Mouse (Mus musculus): ENCODE results near the gene Eif4h. TPM values are rescaled to one million over a fixed set of nuclear protein-coding genes. Genes with fewer than 3 reads are reported as not detected.

Gene Eif4h
- polyA plus RNA-seq, 1 experiment from 2014 or later: 401 TPM

DNA sequence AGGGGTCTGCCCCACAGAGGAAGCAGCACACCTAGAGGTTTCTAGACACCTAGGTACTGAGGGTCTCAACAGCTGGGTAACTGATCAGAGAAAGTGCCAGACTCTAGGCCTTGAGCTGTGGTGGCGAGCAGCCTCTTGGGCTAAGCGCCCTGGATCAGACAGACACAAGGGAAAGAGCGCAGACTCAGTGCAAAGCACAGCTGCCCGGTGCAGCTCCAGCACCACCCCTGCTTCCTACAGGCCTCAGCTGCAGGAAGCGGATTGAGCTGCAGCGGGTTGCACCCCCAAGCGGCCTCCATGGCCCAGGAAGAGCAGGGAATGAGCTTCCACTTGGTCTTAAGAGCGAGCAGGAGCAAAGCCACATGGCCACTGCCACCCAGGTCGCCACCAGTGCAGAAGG, 18.8 kb downstream of the Eif4h start:
- Histone ChIP-seq H3K9ac (ENCODE audit: low read depth, low read length) (no peak overlapping the region), H3K4me2 (no peak overlapping the region), H3K4me1 (replicated peaks; ENCODE audit: control insufficient read depth, insufficient read depth, low read length) (no peaks in the 10 kb centered on the region), H3K4me3 (ENCODE audit: low read depth, low read length) (no peak overlapping the region), H3K27me3 (replicated peaks; ENCODE audit: control insufficient read depth, insufficient read depth, low read length) (no peaks in the 10 kb centered on the region), H3K9me3 (ENCODE audit: control insufficient read depth, low read length) (no peaks in the 10 kb centered on the region), H3K36me3 (ENCODE audit: control insufficient read depth, insufficient read depth, low read length) (peaks cover 61% of the 10 kb centered on the region), H3K27ac (ENCODE audit: low read depth, low read length) (no peak overlapping the region)
- no peak for ATAC-seq (replicated peaks; ENCODE audit: low FRiP score)
- no peak for DNase-seq (ENCODE audit: low spot score)
- 92% methylated on average over 9 of the region's 9 CpGs for WGBS

DNA sequence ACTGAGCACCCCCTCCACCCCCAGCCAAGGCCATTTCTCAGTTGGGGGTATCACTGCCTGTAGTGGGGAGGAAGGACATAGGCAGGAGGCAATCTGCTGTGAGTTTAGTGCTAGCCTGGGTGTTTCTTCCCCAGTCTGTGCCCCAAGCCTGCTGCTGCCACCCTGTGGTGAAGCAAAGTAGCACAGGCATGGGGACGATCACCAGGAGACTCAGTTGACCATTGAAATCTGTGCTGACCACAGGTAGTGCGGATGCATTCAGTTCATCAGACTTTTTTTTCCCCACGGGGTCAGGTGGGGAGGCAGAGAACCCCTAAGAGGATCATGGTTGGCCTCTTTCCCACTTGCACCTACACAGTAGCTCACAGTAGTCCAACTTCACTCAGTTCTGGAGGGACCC, 22.2 kb downstream of the Eif4h start:
- 46% methylated on average over 3 of the region's 3 CpGs for WGBS
- H3K9me3 ChIP-seq (ENCODE audit: control insufficient read depth, low read length): no peaks in the 10 kb centered on the region
- H3K27ac ChIP-seq (ENCODE audit: low read depth, low read length): no peak overlapping the region
- ATAC-seq (replicated peaks; ENCODE audit: low FRiP score): peak; percentile 50
- H3K4me1 ChIP-seq (replicated peaks; ENCODE audit: control insufficient read depth, insufficient read depth, low read length): no peaks in the 10 kb centered on the region; the same call in 1 of the 2 replicates
- H3K36me3 ChIP-seq (ENCODE audit: control insufficient read depth, insufficient read depth, low read length): peaks cover 31% of the 10 kb centered on the region
- no peak overlapping the region for H3K4me3 ChIP-seq (ENCODE audit: low read depth, low read length)
- H3K9ac ChIP-seq (ENCODE audit: low read depth, low read length): no peak overlapping the region
- no peak overlapping the region for H3K4me2 ChIP-seq
- H3K27me3 ChIP-seq (replicated peaks; ENCODE audit: control insufficient read depth, insufficient read depth, low read length): no peaks in the 10 kb centered on the region
- DNase-seq (ENCODE audit: low spot score): no peak

DNA sequence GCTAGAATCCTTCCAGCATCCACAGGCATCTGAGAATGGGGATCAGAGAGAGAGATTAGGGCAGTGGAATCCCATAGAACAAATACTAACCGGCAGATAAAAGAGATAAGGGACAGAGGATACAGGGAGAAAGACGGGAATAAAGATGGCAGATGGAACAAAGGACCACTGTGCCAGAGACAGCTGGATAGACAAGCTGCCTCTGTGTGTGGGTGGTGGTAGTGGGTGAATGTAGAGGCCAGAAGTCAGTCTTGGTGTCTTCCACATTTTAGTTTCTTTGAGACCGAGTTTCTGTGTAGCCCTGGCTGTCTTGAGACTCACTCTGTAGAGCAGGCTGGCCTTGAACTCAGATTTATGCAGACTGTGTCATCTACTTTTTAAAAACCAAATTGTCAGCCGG, 23.5 kb downstream of the Eif4h start:
- H3K4me3 ChIP-seq (ENCODE audit: low read depth, low read length): no peak overlapping the region
- H3K27me3 ChIP-seq (replicated peaks; ENCODE audit: control insufficient read depth, insufficient read depth, low read length): no peaks in the 10 kb centered on the region
- H3K9ac ChIP-seq (ENCODE audit: low read depth, low read length): no peak overlapping the region
- H3K27ac ChIP-seq (ENCODE audit: low read depth, low read length): no peak overlapping the region
- no peak for ATAC-seq (replicated peaks; ENCODE audit: low FRiP score)
- H3K36me3 ChIP-seq (ENCODE audit: control insufficient read depth, insufficient read depth, low read length): peaks cover 19% of the 10 kb centered on the region
- no peak for DNase-seq (ENCODE audit: low spot score)
- no peak overlapping the region for H3K4me2 ChIP-seq
- no peaks in the 10 kb centered on the region for H3K9me3 ChIP-seq (ENCODE audit: control insufficient read depth, low read length)
- WGBS: 67% methylated on average over 4 of the region's 4 CpGs
- H3K4me1 ChIP-seq (replicated peaks; ENCODE audit: control insufficient read depth, insufficient read depth, low read length): no peaks in the 10 kb centered on the region; the same call in 1 of the 2 replicates

DNA sequence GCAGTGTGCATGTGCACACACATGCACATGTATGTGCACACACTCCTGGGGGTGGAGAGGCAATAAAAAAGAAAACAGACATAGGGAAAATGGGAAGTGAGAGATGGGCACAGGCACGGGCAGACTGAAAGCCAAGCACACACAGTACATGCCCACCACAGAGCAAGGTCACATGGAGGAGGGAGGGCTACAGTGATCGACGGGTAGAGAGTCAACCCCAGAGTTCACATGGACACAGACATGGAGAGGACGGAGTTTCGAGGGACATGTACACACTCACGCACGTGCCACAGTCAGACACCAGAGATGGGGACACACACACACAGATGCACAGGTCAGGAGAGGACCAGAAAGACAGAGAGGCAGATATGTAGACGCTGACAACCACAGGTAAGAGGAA, 23.9 kb downstream of the Eif4h start:
- Histone ChIP-seq H3K9me3 (ENCODE audit: control insufficient read depth, low read length) (no peaks in the 10 kb centered on the region), H3K36me3 (ENCODE audit: control insufficient read depth, insufficient read depth, low read length) (peaks cover 15% of the 10 kb centered on the region), H3K4me2 (no peak overlapping the region), H3K4me1 (replicated peaks; ENCODE audit: control insufficient read depth, insufficient read depth, low read length) (no peaks in the 10 kb centered on the region; the same call in 1 of the 2 replicates), H3K27ac (ENCODE audit: low read depth, low read length) (no peak overlapping the region), H3K4me3 (ENCODE audit: low read depth, low read length) (no peak overlapping the region), H3K9ac (ENCODE audit: low read depth, low read length) (no peak overlapping the region), H3K27me3 (replicated peaks; ENCODE audit: control insufficient read depth, insufficient read depth, low read length) (no peaks in the 10 kb centered on the region)
- DNase-seq (ENCODE audit: low spot score): no peak
- WGBS: 84% methylated on average over 8 of the region's 8 CpGs
- ATAC-seq (replicated peaks; ENCODE audit: low FRiP score): no peak

DNA sequence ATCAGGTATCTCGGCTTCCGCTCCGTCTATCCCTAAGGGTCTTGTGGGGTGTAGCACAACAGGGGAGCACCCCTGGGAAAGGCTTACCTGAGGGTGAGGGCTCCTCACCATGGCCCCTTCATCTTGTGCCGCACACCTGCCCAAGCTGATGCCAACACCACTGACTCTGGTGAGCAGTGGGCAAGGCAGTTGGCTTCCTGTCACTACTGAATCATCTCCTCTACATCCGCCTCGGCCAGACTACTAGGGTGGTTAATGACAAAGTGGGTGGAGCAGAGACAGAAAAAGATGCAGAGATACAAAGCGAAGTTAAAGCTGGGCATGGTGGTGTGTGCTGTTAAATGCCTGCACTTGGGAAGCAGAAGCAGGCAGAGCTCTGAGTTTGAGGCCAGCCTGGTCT, 24.5 kb downstream of the Eif4h start, which contains the start of gene Lat2:
Lat2 (minus strand) TSS at position 224 of the 400 bp plus-strand sequence.
- DNase-seq (ENCODE audit: low spot score) (no peak), ATAC-seq (replicated peaks; ENCODE audit: low FRiP score) (no peak)
- Histone ChIP-seq H3K27ac (ENCODE audit: low read depth, low read length) (no peak within 1 kb of the TSS), H3K4me2 (no peak within 1 kb of the TSS), H3K4me1 (replicated peaks; ENCODE audit: control insufficient read depth, insufficient read depth, low read length) (no peaks in the 10 kb centered on the region; the same call in 1 of the 2 replicates), H3K27me3 (replicated peaks; ENCODE audit: control insufficient read depth, insufficient read depth, low read length) (no peaks in the 10 kb centered on the region), H3K9ac (ENCODE audit: low read depth, low read length) (no peak within 1 kb of the TSS), H3K9me3 (ENCODE audit: control insufficient read depth, low read length) (no peaks in the 10 kb centered on the region), H3K4me3 (ENCODE audit: low read depth, low read length) (no peak within 1 kb of the TSS), H3K36me3 (ENCODE audit: control insufficient read depth, insufficient read depth, low read length) (peaks cover 12% of the 10 kb centered on the region)
- 81% methylated on average over 7 of the region's 7 CpGs for WGBS

DNA sequence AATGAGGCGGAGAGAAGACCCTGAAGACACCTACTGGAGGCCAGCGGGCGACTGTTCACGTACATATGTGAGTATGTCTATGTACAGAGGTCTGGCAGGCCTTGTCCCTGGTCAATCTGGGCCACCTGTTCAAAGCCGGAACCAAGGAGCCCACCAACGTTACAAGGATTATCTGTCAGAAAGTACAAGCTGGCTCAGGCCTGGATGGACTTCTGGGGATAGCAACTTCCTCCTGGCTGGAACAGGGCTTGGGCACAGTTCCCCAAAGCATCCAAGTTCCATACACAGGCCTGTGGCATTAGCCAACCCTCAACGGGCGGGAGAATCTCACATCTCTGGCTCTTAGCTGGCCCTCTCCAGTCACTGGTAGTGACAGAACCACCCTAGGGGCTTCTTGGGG, 25.0 kb downstream of the Eif4h start:
- H3K4me1 ChIP-seq (replicated peaks; ENCODE audit: control insufficient read depth, insufficient read depth, low read length): no peaks in the 10 kb centered on the region; the same call in 1 of the 2 replicates
- H3K9me3 ChIP-seq (ENCODE audit: control insufficient read depth, low read length): no peaks in the 10 kb centered on the region
- no peaks in the 10 kb centered on the region for H3K27me3 ChIP-seq (replicated peaks; ENCODE audit: control insufficient read depth, insufficient read depth, low read length)
- no peak for DNase-seq (ENCODE audit: low spot score)
- no peak overlapping the region for H3K4me3 ChIP-seq (ENCODE audit: low read depth, low read length)
- H3K27ac ChIP-seq (ENCODE audit: low read depth, low read length): no peak overlapping the region
- no peak overlapping the region for H3K4me2 ChIP-seq
- no peak overlapping the region for H3K9ac ChIP-seq (ENCODE audit: low read depth, low read length)
- ATAC-seq (replicated peaks; ENCODE audit: low FRiP score): no peak
- H3K36me3 ChIP-seq (ENCODE audit: control insufficient read depth, insufficient read depth, low read length): peaks cover 11% of the 10 kb centered on the region
- 82% methylated on average over 8 of the region's 8 CpGs for WGBS

DNA sequence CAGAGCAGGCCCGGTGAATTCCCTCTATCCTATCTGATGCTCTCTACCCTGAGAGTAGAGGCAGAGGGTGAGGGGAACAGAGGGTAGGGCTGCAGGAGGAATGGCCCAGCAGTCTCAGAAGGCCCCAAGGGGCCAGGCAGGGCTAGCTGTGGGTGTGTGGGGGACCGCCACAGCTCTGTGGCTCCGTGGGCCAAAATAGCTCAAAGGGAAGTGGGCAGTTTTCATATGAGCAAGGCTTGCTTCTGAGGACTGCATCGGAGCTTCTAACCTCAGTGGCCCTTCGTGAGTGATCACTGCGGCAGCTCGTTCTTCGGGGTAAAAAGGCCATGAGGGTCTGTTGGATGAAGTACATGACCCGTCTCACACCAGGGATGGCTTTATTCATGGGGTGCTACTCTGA, 25.6 kb downstream of the Eif4h start:
- Histone ChIP-seq H3K4me3 (ENCODE audit: low read depth, low read length) (no peak overlapping the region), H3K4me1 (replicated peaks; ENCODE audit: control insufficient read depth, insufficient read depth, low read length) (no peaks in the 10 kb centered on the region; the same call in 1 of the 2 replicates), H3K9me3 (ENCODE audit: control insufficient read depth, low read length) (no peaks in the 10 kb centered on the region), H3K36me3 (ENCODE audit: control insufficient read depth, insufficient read depth, low read length) (peaks cover 7% of the 10 kb centered on the region), H3K9ac (ENCODE audit: low read depth, low read length) (no peak overlapping the region), H3K4me2 (no peak overlapping the region), H3K27me3 (replicated peaks; ENCODE audit: control insufficient read depth, insufficient read depth, low read length) (no peaks in the 10 kb centered on the region), H3K27ac (ENCODE audit: low read depth, low read length) (no peak overlapping the region)
- WGBS: 74% methylated on average over 9 of the region's 9 CpGs
- DNase-seq (ENCODE audit: low spot score): no peak
- ATAC-seq (replicated peaks; ENCODE audit: low FRiP score): no peak

DNA sequence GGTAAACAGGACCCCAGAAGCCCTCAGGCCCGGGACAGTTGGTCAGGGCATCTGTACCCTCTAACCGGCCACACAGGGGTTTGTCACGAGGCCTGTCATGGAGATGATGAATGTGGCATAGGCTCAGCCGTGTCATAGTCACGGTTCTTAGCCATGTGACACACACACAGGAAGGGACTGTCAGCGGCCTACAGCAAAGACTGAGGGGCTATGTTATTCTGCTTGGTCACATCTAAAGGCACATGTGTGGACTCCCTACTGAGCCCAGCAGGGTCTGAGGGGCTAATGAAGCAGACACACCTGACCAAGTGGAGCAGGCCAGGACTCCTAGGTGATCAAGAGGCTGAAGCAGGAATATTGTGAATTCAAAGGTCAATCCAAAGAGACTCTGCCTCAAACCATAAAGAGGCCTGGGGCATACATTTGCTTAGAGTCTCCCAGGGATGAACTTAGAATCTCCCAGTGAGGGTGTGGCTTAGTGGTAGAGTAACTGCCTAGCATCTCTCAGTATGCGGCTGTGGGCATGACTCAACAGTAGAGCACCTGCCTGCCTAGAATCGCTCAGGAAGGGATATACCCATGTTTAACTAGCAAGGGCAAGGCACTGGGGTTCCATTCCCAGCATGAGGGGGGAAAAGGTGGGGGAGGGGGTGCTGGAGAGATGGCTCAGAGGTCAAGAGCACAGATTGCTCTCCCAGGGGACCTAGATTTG, 27.3 kb downstream of the Eif4h start:
- no peak overlapping the region for H3K4me2 ChIP-seq
- H3K9me3 ChIP-seq (ENCODE audit: control insufficient read depth, low read length): no peaks in the 10 kb centered on the region
- ATAC-seq (replicated peaks; ENCODE audit: low FRiP score) (no peak), DNase-seq (ENCODE audit: low spot score) (no peak)
- H3K4me1 ChIP-seq (replicated peaks; ENCODE audit: control insufficient read depth, insufficient read depth, low read length): no peaks in the 10 kb centered on the region; the same call in 1 of the 2 replicates
- no peak overlapping the region for H3K27ac ChIP-seq (ENCODE audit: low read depth, low read length)
- no peak overlapping the region for H3K4me3 ChIP-seq (ENCODE audit: low read depth, low read length)
- H3K9ac ChIP-seq (ENCODE audit: low read depth, low read length): no peak overlapping the region
- no peaks in the 10 kb centered on the region for H3K27me3 ChIP-seq (replicated peaks; ENCODE audit: control insufficient read depth, insufficient read depth, low read length)
- 47% methylated on average over 8 of the region's 8 CpGs for WGBS
- no peaks in the 10 kb centered on the region for H3K36me3 ChIP-seq (ENCODE audit: control insufficient read depth, insufficient read depth, low read length)
